Mouse (Mus musculus) lung, embryonic 16.5 days (tissue): Measurements from ENCODE around the gene Dcdc2a. TPM values are rescaled to one million over a fixed set of nuclear protein-coding genes. Genes with fewer than 3 reads are reported as not detected.
A peak's percentile ranks its signal among the peaks of the same experiment; 100 is the strongest.

Source experiments
- ATAC-seq: fragments of 200-750 bp; cut with Nextera tagmentation; 2 replicates; pipeline ENCODE4 v1.8.0; 2017; ENCODE audit warnings: low read depth, mild to moderate bottlenecking, moderate library complexity
- H3K27ac ChIP-seq: fragments of 300-500 bp; sonication (generic); 2 replicates; pipeline ENCODE4 v1.5.1; 2014; ENCODE audit warnings: mild to moderate bottlenecking, control low read depth, low read length
- H3K27me3 ChIP-seq: fragments of 300-500 bp; sonication (generic); 2 replicates; pipeline ENCODE4 v1.6.1; 2014; ENCODE audit warnings: low read depth, low read length, mixed read lengths; ENCODE audit not compliant: control insufficient read depth, insufficient read depth
- H3K36me3 ChIP-seq: fragments of 300-500 bp; sonication (generic); 2 replicates; pipeline ENCODE4 v1.6.1; 2014; ENCODE audit warnings: low read length; ENCODE audit not compliant: control insufficient read depth, insufficient read depth
- H3K4me1 ChIP-seq: fragments of 300-500 bp; sonication (generic); replicated peaks from 2 replicates; pipeline ENCODE4 v1.6.1; 2014; ENCODE audit warnings: low read length, mixed read lengths; ENCODE audit not compliant: control insufficient read depth, insufficient read depth
- H3K4me2 ChIP-seq: fragments of 300-500 bp; sonication (generic); 2 replicates; pipeline ENCODE4 v1.6.1; 2014; ENCODE audit warnings: low read depth, low read length, control low read depth
- H3K4me3 ChIP-seq: fragments of 300-500 bp; sonication (generic); 2 replicates; pipeline ENCODE4 v1.5.1; 2014; ENCODE audit warnings: mild to moderate bottlenecking, low read length, control low read depth
- H3K9ac ChIP-seq: fragments of 300-500 bp; sonication (generic); 2 replicates; pipeline ENCODE4 v1.6.1; 2014; ENCODE audit warnings: low read length, control low read depth
- H3K9me3 ChIP-seq: fragments of 300-500 bp; sonication (generic); 2 replicates; pipeline ENCODE4 v1.6.1; 2016; ENCODE audit warnings: low read length; ENCODE audit not compliant: control insufficient read depth
- WGBS: fragments of 180-500 bp; shearing (Covaris S2); extraction: QIAGEN DNeasy Blood & Tissue Kit; methylation state at CpG from one replicate; pipeline ENCODE4 v1.1.7; 2014; 5-methylcytosine and 5-hydroxymethylcytosine counted together
- polyA plus RNA-seq: library from polyadenylated mRNA; unstranded; fragments of >200 nt; fragmentation: Nextera tagmentation; extraction: Ambion mirVana; gene quantifications from 2 replicates; pipeline ENCODE4 v1.2.1, GENCODE M21; 2015

Dcdc2a gene
- polyA plus RNA-seq, 1 experiment from 2014 or later, result 3.7 TPM

DNA sequence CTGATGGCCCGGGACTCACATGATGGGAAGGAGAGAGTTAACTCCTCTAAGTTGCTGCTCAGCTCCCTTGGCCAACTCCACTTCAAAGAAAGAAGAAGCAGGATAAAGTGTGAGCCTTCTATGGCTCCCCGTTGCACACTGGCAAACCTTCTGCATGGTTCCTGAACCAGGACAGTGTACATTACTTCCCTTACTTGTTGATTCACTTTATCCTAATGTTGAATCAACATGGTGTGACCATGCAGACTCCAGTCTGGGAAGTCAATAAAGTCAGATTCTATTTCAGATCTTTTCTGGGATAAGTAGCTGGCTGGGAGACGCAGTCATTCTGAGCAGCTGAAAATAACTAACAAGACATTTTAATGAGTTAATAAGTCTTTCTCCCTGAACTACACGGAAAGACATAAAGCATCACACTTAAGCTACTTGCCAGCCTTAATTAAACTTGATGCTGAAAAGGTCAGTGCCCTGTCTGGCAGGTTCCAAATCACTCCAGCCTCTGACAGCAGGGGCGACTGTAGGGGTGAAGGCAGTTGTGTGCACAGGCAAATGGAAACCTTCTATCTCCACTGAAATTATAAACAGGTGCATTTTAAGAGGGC is 164.5 kb downstream of the Dcdc2a start:
- Histone ChIP-seq H3K4me3 (no peak overlapping the region), H3K27ac (no peak overlapping the region), H3K9ac (no peak overlapping the region), H3K9me3 (no peaks in the 10 kb centered on the region), H3K27me3 (no peaks in the 10 kb centered on the region), H3K4me2 (no peak overlapping the region), H3K36me3 (no peaks in the 10 kb centered on the region), H3K4me1 (no peaks in the 10 kb centered on the region)
- WGBS, result 51% methylated on average over 5 of the region's 5 CpGs
- ATAC-seq, result no peak

- Histone ChIP-seq H3K9ac (no peak overlapping the region), H3K36me3 (no peaks in the 10 kb centered on the region), H3K4me3 (no peak overlapping the region), H3K4me1 (no peaks in the 10 kb centered on the region), H3K9me3 (no peaks in the 10 kb centered on the region), H3K4me2 (no peak overlapping the region), H3K27ac (no peak overlapping the region), H3K27me3 (no peaks in the 10 kb centered on the region)
- ATAC-seq, result no peak
- WGBS, result 82% methylated on average over 1 of the region's 1 CpGs
These were observed 196.1 kb downstream of the Dcdc2a start for GRCm38 (mm10) chr13:25251893-25252292.

DNA sequence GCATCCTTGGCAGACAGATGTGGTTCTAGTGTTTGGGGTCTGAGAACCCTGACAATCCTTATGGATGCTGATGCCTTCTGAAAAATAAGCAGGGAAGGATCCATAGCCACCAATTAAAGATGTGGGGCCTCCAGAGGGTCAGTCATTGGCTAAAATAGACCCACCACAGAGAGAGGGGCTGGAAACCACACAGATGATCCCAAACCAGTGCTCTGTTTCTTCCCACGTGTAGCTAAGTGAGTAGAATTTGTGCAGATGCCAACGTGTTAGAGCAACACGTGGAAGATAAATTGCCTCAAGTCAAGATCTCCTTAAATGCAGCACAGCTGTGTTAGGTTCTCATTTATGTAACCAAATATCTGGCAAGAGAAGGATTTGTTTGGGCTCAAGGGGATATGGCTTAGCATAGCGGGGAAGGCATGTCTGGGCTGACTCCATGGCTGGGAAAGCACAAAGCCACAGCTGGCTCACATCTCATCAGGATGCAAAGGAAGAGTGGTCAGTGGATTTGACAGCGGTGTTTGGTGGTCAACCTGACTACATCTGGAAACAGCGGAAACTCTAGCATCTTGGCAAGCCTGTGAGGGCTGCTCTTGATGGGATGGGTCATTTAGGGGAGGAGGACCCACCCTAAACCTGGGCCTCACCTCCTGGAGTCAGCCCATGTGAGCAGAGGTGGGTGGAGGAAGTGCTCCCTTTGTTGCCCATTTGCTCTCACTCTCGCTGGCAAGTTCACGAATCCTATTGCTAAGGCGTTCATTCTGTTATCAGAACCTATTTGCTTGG is 198.9 kb downstream of the Dcdc2a start:
- Histone ChIP-seq H3K36me3 (no peaks in the 10 kb centered on the region), H3K27me3 (no peaks in the 10 kb centered on the region), H3K4me3 (no peak overlapping the region), H3K9me3 (no peaks in the 10 kb centered on the region), H3K4me1 (no peaks in the 10 kb centered on the region), H3K9ac (no peak overlapping the region), H3K4me2 (no peak overlapping the region), H3K27ac (no peak overlapping the region)
- ATAC-seq, result peak; percentile 34; the same call in 1 of the 2 replicates
- 55% methylated on average over 9 of the region's 9 CpGs for WGBS

DNA sequence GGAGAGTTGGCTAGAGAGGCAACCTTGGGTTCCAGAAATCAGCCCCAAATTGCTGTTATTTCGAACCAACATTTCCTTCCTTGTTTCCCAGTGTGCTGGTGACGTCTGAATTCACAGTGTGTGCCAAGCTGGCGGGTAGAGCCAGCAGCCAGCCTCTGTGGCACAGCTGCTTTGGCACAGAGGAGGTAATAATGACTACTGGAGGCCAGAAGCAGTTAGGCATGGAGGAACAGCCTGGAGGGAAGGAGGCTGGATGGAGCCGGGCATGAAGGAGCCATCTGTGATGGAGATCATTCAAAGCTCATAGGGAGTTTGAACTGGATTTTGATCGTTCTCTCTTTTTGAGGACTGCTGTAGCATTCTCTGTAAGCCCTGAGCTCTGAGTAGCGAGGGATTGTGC is 201.8 kb downstream of the Dcdc2a start:
- Histone ChIP-seq H3K4me3 (no peak overlapping the region), H3K4me1 (no peaks in the 10 kb centered on the region), H3K4me2 (no peak overlapping the region), H3K9ac (no peak overlapping the region), H3K27me3 (no peaks in the 10 kb centered on the region), H3K36me3 (no peaks in the 10 kb centered on the region), H3K27ac (no peak overlapping the region), H3K9me3 (no peaks in the 10 kb centered on the region)
- 86% methylated on average over 6 of the region's 6 CpGs for WGBS
- ATAC-seq, result no peak

Other genes starting within 250 kb of the Dcdc2a start
- 68.7 and 74.2 TPM in 2 replicates for gene Acot13, start 224.5 kb upstream of the Dcdc2a start, polyA plus RNA-seq
- 45.8 and 52.7 TPM in 2 replicates for gene Tdp2, start 224.3 kb upstream of the Dcdc2a start, polyA plus RNA-seq
- gene D130043K22Rik, start 210.9 kb upstream of the Dcdc2a start, polyA plus RNA-seq, result 0.20 and 0.21 TPM in 2 replicates
- 7.1 and 7.6 TPM in 2 replicates for gene Aldh5a1, start 118.3 kb upstream of the Dcdc2a start, polyA plus RNA-seq
- 1.7 and 1.9 TPM in 2 replicates for gene Gpld1, start 112.9 kb upstream of the Dcdc2a start, polyA plus RNA-seq
- 14.3 and 17.9 TPM in 2 replicates for gene Mrs2, start 35.6 kb upstream of the Dcdc2a start, polyA plus RNA-seq
- 0.78 and 1.1 TPM in 2 replicates for gene Nrsn1, start 214.5 kb downstream of the Dcdc2a start, polyA plus RNA-seq